Mouse (Mus musculus) CH12F3 (cell line): ENCODE measurements at regions not wholly inside any gene's neighbourhood (a gene's known extent, or its start where the extent isn't known, plus 50 kb on each side); places are given as distances from the start of the nearest gene placed in this dataset.

Experiments used
- in situ Hi-C: fragments of 300-500 bp; cut with MboI; formaldehyde crosslinking; loops from 2 replicates; pipeline ENCODE4 v1.14.3; 2020; ENCODE audit warnings: low sequenced_read_pairs

DNA sequence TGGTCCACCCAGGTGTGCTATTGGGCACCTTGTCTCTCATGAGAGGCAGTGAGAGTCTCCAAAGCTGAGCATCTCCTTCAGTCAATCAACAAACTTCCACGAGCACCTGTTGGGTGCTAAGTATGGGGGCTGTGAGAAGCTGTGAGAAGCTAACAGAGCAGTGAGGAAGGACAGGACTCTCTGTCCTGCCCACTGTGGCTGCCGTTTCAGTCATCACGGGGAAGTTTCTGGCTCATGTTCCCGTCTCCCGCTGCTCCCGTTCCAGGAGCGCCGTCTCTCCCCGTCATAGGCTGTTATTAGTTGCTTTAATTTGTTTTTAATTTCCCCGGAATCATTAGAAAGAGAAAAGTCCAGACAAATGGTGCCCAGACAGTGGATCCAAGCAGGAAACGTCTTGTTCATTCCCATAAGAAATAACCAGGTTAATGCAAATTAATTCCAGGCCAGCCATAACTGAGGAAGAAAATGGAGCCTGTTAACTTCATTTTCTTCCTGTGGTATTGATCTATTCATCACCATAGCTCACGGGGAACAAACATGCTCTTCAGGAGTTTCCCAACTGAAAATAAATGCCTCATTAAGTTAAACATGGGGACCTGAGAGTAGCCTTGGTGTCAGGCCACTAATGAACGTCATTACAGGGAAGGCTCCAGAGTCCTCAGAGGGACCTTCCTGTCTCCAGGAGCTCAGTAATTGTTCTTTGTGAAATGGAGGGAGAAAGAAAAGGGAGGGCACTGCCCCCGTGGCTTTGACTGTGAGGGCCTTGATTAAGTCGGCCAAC is 70.3 kb downstream of the Matn1 start:
- in situ Hi-C loops, result no loop called here

DNA sequence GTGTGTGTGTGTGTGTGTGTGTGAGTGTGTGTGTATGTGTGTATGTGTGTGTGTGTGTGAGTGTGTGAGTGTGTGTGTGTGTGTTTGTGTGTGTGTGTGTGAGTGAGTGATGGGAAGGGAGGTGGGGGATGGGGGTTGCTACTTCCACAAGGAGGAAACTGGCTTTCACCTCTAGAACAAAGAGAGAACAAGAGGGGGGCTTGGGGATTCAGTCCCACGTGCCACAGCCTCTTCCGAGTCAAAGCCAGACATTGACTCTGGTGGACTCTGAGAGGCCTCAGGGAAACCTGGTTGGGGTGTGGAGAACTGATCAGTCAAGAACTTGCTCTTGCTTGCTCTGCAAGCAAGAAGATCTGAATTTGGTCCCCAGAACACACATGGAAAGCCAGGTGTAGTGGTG is 71.0 kb downstream of the Matn1 start:
- in situ Hi-C loops, result no loop called here

DNA sequence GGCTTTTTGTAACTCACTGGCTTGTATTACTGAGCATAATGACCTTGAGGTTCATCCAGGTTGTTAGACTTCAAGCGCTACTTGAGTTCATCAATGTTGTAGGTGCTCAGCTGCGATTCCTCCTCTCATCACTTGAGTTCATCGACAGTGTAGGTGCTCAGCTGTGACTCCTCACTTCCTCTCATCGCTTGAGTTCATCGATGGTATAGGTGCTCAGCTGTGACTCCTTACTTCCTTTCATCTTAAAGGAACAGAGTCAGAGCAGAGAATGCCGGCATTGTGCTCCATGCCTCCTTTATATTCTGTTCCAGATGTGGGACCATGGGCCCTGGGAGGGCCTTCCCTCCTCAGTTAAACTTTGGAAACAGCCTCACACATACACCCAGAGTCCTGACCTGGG is 79.4 kb downstream of the Matn1 start:
- in situ Hi-C loops, result no loop called here

- in situ Hi-C loops, result no loop called here
These were observed 92.1 kb downstream of the Matn1 start for GRCm38 (mm10) chr4:131036292-131036691.

GRCm38 (mm10) chr4:131037179-131037578 is 93.0 kb downstream of the Matn1 start:
- in situ Hi-C loops, result no loop called here

GRCm38 (mm10) chr4:131039686-131040085 is 95.5 kb downstream of the Matn1 start:
- in situ Hi-C loops, result no loop called here

DNA sequence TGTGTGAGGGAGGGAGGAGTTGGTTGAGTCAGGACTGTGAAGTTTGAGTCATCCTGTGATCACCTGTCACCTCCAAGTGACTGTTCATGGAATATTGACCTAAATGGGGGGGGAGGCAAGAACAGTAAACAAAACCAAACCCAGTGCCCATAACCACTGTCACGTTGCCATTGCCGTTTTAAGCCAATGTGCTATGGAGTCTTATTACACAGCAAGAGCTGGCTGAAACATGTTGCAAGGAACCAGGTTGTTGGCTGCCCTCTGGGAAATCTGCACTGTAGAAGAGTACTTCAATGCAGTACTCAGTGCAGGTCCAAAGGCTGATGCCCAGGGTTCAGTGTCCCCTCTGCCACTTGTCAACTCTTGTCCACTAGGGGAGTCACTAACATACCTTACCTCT is 97.0 kb downstream of the Matn1 start:
- in situ Hi-C loops, result no loop called here

GRCm38 (mm10) chr4:131046101-131046500 is 101.9 kb downstream of the Matn1 start:
- in situ Hi-C loops, result no loop called here

DNA sequence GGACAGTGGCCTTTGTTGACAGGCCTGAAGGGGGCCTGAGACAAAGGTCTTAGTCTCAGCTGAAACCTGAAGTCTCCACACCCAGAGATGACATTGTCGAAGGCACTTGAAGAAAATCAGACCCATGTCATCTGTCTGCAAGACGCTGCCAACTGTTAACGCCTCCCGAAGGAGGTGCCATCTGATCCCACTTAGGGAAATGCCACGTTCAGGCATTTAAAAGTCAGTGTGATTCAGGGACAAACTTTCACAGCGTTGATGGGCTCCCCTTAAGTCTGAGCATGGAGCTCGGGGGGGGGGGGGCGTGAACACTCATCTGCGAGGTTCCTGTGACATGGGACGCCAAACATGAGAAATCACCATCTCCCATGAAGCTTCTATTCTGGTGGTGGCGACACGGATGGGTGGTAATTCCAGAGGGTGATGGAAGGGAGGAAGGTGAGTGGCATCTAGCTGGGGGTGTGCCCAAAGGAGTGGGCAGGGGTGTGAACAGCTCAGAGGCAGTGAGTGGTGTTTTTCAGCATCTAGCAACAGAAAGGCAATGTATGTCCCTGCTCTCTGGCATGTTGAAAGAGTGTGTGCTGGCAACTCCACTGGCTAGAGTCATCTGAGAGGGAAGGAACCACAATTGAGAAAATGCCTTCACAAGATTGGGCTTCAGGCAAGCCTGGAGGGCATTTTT is 102.9 kb downstream of the Matn1 start:
- in situ Hi-C loops, result no loop called here

GRCm38 (mm10) chr4:131056293-131056692 is 112.1 kb downstream of the Matn1 start:
- in situ Hi-C loops, result no loop called here

DNA sequence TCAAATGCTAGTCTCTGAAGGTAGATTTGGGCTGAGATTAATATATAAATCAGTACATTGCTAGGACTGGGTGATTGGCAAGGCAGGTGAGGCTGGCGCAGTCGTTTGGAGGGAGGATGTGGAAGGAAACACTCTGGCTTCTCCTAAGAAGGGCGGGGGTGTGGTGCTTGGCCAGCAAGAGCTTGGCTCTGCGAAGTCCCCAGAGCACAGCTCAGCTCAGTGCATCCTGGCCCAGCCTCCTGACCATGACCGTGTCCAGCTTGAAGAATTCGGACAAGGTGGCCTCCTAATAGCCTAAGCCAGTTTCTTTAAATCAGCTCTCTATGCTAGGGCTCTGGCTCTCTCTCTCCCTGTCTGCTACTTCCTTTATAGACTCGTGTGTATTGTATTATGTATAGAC is 115.4 kb downstream of the Matn1 start:
- in situ Hi-C loops, result no loop called here

- in situ Hi-C loops, result no loop called here
These were observed 116.1 kb downstream of the Matn1 start for GRCm38 (mm10) chr4:131060191-131060680.

DNA sequence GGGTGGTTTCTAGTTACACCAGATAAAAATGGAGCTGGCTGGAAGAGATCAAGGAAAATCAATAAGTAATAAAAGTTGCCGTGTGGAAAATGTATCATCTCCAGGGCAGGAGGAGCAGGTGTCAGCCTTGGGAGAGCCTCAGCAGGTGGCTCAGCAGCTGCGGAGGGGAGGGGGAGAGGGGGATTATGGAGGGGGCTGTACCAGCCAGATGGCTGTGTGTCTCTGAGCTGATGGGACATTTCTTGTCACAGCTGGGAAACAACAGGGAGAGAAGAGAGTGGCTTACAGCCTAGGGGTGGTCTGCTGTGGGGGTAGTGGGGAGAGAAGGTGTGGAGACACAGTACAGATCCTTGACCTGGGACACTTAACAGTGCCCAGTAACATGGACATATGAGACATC is 116.5 kb downstream of the Matn1 start:
- in situ Hi-C loops, result no loop called here

DNA sequence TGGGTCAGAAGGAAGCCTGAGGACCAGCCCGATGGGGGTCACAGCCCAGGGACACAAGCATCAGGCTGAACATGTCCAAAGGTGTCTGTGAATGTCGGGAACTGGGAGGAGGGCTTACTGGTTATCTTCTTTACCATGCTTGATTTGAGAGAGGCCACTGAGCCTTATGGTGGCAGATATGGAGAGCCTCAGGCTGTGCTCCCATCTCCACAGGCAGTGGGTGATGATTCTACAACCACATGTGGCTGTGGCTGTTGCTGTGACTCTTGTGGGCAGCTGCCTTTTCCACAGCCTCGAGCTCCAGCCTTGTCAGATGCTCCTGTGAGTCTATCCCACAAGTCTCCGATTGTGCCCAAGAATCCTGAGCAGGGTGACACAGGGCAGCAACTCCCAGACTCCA is 118.4 kb downstream of the Matn1 start:
- in situ Hi-C loops, result no loop called here

GRCm38 (mm10) chr4:131066186-131066939 is 122.2 kb downstream of the Matn1 start:
- in situ Hi-C loops, result no loop called here

DNA sequence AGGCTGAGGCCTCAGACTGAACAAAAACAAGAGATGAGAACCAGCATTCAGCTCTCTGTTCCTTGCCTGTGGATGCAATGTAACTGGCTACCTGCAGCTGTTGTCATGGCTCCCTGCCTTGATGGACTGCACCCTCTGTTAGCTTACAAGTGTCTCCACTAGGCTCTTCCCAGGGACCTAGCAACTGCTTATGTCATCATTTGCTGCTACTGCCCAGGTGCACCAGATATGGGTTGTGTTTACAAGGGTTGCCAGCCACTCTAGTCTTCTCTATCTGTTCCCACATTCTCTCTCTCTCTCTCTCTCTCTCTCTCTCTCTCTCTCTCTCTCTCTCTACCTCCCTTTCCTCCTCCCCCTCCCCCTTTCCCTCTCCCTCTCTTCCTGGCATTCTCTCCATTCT is 126.4 kb downstream of the Matn1 start:
- in situ Hi-C loops, result no loop called here

GRCm38 (mm10) chr4:131072623-131073022 is 128.4 kb downstream of the Matn1 start:
- in situ Hi-C loops, result no loop called here

- in situ Hi-C loops, result no loop called here
These were observed 129.2 kb downstream of the Matn1 start for GRCm38 (mm10) chr4:131073420-131073819.

GRCm38 (mm10) chr4:131075326-131075932 is 131.2 kb downstream of the Matn1 start:
- in situ Hi-C loops, result no loop called here

GRCm38 (mm10) chr4:131076628-131077027 is 132.4 kb downstream of the Matn1 start:
- in situ Hi-C loops, result no loop called here

GRCm38 (mm10) chr4:131080113-131080512 is 135.9 kb downstream of the Matn1 start:
- in situ Hi-C loops, result no loop called here
